Mouse (Mus musculus): ENCODE measurements around the gene Gars. TPM values are rescaled to one million over a fixed set of nuclear protein-coding genes. Genes with fewer than 3 reads are reported as not detected.

Gars gene
- total and polyA plus RNA-seq, 3 experiments = 171 to 325 (median 225) TPM

DNA sequence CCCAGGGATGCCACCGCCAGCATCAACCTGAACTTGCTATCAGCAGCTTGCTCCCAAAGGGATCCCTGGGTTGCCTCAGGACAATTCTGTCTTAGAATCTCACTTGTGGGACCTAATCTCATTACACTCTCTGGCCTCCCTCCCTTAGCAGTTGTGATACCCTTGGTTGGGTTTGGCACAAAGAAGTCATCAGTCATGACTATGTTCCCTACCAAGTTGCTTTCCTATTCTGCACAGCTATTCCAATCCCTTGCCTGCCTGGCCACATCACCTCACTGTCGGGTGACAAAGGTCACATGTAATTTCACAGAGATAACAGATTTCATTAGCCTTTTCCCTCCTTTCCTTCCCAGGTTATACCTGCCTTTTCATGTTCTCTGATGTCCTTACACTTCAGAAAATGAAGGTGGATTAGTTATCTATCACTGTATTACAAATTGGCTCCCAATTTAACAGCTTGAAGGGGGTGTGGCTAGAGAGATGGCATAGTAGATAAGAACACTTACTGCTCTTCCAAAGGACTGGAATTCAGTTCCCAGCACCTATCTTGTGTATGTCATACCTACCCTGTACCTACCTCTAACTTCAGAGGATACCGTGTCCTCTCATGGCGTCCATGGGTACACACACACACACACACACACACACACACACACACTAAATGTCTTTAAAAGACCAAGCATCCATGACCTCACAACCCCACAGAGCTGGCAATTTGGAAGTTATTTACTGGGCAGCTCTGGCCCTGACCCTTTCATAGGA is 27.3 kb upstream of the Gars start:
- H3K4me3 ChIP-seq (ENCODE audit: control insufficient read depth in 1 of 2, insufficient read depth in 1 of 2, low read depth in 2 of 2, low read length in 2 of 2) = no peak overlapping the region
- H3K36me3 ChIP-seq (ENCODE audit: control insufficient read depth in 1 of 2, insufficient read depth in 2 of 2, low read length in 2 of 2) = no peaks in the 10 kb centered on the region
- H3K4me1 ChIP-seq (ENCODE audit: control insufficient read depth in 1 of 2, insufficient read depth in 2 of 2, low read length in 2 of 2) = no peaks in the 10 kb centered on the region
- peaks cover 4 to 5% of the 10 kb centered on the region in 2 experiments for H3K27me3 ChIP-seq (ENCODE audit: control insufficient read depth in 1 of 2, insufficient read depth in 2 of 2, low read length in 2 of 2)
- H3K27ac ChIP-seq (ENCODE audit: control insufficient read depth, low read depth, low read length) = no peak overlapping the region
- H3K9me3 ChIP-seq (replicated peaks; ENCODE audit: insufficient read depth, low read length) = no peaks in the 10 kb centered on the region
- DNase-seq (ENCODE audit: low read depth, low spot score) = no peak
- no peaks in the 10 kb centered on the region for H3K79me2 ChIP-seq (ENCODE audit: control insufficient read depth, insufficient read depth, low read length, poor library complexity)
- TF ChIP-seq GATA1 (IDR thresholded peaks at IDR 0.05; ENCODE audit: low read depth, low read length) = 0 out of 2 replicates have a peak, but pooled peaks have one; percentile 20
- TF ChIP-seq USF1 (IDR thresholded peaks at IDR 0.05; ENCODE audit: low read depth, low read length) = no peak
- no peak for TF ChIP-seq MYC (IDR thresholded peaks at IDR 0.05; ENCODE audit: low read depth, low read length)
- no peak overlapping the region for H3K9ac ChIP-seq (ENCODE audit: control insufficient read depth, low read depth, low read length, poor library complexity, severe bottlenecking)

DNA sequence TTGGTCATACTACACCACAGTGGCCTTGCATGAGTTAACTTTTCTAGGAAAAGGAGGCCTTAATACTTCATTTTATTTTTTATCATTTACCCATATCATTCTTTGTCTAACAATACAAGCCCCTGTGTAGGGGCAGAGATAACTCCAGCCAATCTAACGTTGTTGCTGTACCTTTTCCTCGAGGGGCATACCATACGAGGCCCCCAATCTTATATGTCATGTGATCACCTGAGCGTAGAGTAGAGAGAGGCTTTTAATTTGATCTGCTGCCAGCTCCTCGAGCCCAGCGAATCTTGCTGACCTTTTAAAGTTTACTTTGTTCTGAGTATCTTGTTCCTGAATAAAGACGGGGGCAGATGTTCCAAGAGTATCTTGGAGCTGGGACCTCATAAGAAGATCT is 25.3 kb upstream of the Gars start:
- Histone ChIP-seq H3K79me2 (ENCODE audit: control insufficient read depth, insufficient read depth, low read length, poor library complexity) (no peaks in the 10 kb centered on the region), H3K9ac (ENCODE audit: control insufficient read depth, low read depth, low read length, poor library complexity, severe bottlenecking) (no peak overlapping the region), H3K4me1 (ENCODE audit: control insufficient read depth in 1 of 2, insufficient read depth in 2 of 2, low read length in 2 of 2) (peaks cover 0 to 3% of the 10 kb centered on the region in 2 experiments; a peak in 1 of 4 replicates), H3K4me3 (ENCODE audit: control insufficient read depth in 1 of 2, insufficient read depth in 1 of 2, low read depth in 2 of 2, low read length in 2 of 2) (no peak overlapping the region), H3K27me3 (ENCODE audit: control insufficient read depth in 1 of 2, insufficient read depth in 2 of 2, low read length in 2 of 2) (no peaks in the 10 kb centered on the region; a peak in 2 of 4 replicates), H3K9me3 (replicated peaks; ENCODE audit: insufficient read depth, low read length) (no peaks in the 10 kb centered on the region), H3K36me3 (ENCODE audit: control insufficient read depth in 1 of 2, insufficient read depth in 2 of 2, low read length in 2 of 2) (peaks cover 0 to 2% of the 10 kb centered on the region in 2 experiments; a peak in 1 of 4 replicates), H3K27ac (ENCODE audit: control insufficient read depth, low read depth, low read length) (no peak overlapping the region)
- DNase-seq (ENCODE audit: low read depth, low spot score) = no peak
- no peak for TF ChIP-seq TCF12 (IDR thresholded peaks at IDR 0.05; ENCODE audit: low read depth, low read length)
- TF ChIP-seq MAX (IDR thresholded peaks at IDR 0.05; ENCODE audit: low read length) = no peak
- no peak for TF ChIP-seq RCOR1 (IDR thresholded peaks at IDR 0.05; ENCODE audit: low read depth, low read length)
- no peak for TF ChIP-seq SIN3A (IDR thresholded peaks at IDR 0.05; ENCODE audit: low read length)
- no peak for TF ChIP-seq MAZ (IDR thresholded peaks at IDR 0.05; ENCODE audit: low read depth, low read length)
- no peak for TF ChIP-seq BHLHE40 (IDR thresholded peaks at IDR 0.05; ENCODE audit: borderline replicate concordance, low read depth, low read length)
- TF ChIP-seq EP300 (IDR thresholded peaks at IDR 0.05; ENCODE audit: low read depth in 1 of 2, low read length in 2 of 2) = no peak
- TF ChIP-seq KAT2A (conservative IDR thresholded peaks at IDR 0.05; ENCODE audit: low read depth, low read length) = no peak
- no peak for TF ChIP-seq ELF1 (IDR thresholded peaks at IDR 0.05; ENCODE audit: low read depth, low read length)
- no peak for TF ChIP-seq ZMIZ1 (IDR thresholded peaks at IDR 0.05; ENCODE audit: low read depth, low read length)
- TF ChIP-seq GATA1 (IDR thresholded peaks at IDR 0.05; ENCODE audit: low read depth, low read length) = no peak
- no peak for TF ChIP-seq RAD21 (IDR thresholded peaks at IDR 0.05; ENCODE audit: low read depth, low read length)
- no peak for TF ChIP-seq HCFC1 (IDR thresholded peaks at IDR 0.05; ENCODE audit: low read depth, low read length)
- TF ChIP-seq JUND (IDR thresholded peaks at IDR 0.05; ENCODE audit: low read depth, low read length) = no peak

Data from MEL (cell line).